Mouse (Mus musculus) cerebellum, adult 9-11 months (tissue): ENCODE data around the gene Ccnd2.

Experiments used
- DNase-seq: peaks from one replicate; pipeline ENCODE4 v3.0.0; 2022

Ccnd2 gene

GRCm38 (mm10) chr6:127106189-127106588, 45.8 kb downstream of the Ccnd2 start:
- DNase-seq: no peak

GRCm38 (mm10) chr6:127105107-127105506, 46.9 kb downstream of the Ccnd2 start:
- DNase-seq: no peak

DNA sequence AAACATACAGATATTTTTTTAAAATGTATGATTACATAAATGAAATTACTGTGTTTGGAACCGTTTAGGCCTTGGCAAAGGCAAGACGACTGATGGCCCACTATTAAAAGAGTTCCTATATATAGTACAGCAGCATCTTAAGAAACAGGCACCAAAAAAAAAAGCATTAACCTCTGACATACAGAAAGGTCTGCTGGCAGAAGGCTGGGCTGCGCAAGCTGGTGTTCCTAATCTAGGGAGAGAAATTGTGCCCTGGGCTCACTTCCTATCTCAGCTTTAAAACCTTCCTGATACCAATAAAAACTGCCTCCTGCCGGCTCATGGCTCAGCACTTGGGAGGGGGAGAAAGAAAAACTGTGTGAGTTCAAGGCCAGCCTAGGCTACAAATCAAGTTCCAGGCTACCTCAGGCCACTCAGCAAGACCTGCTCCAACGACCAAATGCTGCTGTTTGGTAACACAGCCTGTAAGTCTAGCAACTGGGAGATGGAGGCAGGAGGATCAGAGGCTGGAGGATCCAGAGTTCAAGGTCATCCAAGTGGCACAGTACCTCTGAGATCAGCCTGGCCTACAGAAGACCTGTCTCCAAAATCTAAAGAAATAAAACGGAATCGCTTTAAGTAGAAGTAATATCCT, 47.5 kb downstream of the Ccnd2 start:
- DNase-seq: no peak

DNA sequence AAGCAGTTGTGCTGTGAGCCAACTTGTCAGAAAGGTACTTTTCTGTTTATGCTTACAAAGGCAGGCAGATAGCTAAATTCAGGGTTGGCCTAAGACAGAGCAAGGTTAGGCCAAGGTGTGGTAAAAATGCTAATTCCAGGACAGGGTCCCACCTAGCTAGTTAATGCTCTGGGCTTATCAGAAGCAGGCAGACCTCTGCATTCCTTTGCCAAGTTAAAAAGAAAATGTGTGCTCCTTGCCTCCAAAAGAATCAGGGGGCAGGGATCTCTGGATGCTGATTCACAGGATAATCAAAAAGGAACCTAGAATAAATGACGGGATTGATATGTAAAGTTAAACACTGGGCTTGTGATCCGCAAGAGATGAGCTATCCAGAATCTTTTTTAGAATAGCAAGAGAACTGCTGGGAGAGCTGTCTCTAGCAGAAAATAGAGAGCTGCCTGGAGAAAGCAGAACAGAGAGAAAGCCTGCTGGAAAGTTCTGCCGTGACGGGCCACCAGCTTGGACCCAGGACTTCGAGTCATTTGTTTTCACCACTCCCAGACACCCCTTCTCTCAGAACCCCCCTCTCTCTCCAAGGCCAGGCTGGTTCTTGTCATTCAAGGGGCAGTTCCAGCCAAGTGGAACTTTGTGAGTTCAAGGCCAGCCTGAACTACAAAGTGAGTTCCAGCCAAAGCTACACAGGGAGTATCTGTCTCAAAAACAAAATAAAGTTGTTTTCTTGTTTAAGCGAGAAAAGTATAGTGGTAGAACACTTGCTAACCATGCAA, 48.3 kb downstream of the Ccnd2 start:
- DNase-seq: no peak

GRCm38 (mm10) chr6:127094565-127094964, 57.4 kb downstream of the Ccnd2 start:
- no peak for DNase-seq

- DNase-seq: peak; percentile 43
These were observed 65.3 kb downstream of the Ccnd2 start for GRCm38 (mm10) chr6:127086739-127087138.

DNA sequence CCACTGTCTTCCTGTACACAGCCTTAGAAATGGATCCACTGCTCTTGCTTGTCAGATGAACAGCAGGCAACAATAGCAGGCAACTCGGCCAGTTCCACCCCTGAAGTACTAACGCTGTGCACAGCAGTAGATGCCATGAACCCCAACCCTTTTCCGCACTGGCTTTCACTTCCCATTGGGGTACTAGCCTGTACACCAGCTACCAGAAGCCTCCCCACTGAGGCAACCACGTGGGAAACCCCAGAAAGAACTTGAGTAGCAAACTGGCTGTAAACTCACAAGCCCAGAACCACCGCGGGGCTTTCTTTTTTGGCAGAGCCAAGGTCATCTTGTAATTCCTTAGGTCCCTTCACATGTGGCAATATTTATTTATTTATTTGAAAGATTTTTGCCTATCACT, 70.2 kb downstream of the Ccnd2 start:
- DNase-seq: no peak

DNA sequence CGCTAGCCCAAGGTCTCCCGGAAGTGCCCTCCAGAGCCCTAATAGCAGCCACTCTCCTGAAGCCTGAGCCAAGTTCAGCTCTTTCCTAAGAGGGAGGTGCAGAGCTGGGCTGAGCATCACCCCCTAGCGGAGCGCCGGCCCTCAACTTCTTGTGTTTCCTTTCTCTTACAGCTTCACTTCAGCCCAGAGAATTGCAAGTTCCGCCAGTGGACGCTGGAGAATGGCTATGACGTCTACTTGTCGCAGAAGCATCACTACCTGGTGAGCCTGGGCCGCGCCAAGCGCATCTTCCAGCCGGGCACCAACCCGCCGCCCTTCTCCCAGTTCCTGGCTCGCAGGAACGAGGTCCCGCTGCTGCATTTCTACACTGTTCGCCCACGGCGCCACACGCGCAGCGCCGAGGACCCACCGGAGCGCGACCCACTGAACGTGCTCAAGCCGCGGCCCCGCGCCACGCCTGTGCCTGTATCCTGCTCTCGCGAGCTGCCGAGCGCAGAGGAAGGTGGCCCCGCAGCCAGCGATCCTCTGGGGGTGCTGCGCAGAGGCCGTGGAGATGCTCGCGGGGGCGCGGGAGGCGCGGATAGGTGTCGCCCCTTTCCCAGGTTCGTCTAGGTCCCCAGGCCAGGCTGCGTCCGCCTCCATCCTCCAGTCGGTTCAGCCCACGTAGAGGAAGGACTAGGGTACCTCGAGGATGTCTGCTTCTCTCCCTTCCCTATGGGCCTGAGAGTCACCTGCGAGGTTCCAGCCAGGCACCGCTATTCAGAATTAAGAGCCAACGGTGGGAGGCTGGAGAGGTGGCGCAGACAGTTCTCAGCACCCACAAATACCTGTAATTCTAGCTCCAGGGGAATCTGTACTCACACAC, 71.9 kb downstream of the Ccnd2 start:
- DNase-seq: peak; percentile 82
